Mouse (Mus musculus): Measurements from ENCODE around the gene Tomt.

DNA sequence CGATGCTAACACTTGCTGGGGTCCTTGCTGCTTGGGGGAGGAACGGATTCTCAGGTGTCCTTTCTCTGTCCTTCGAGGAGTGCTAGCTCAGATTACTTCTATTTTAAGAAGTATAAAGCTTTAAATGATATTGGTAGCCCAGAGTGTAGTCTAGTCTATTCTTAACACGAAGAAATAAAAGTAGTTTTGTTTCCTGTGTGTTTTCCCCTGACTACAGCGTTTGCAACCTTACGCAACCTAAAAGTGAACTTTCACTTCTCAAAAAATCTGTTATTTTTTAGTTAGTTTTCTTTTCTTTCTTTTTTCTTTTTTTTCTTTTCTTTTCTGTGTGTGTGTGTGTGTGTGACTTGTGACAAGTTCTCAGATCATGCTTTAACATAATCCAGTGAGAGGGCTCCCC, 54.5 kb downstream of the Tomt start:
- TF ChIP-seq GATA1 (IDR thresholded peaks at IDR 0.05; ENCODE audit: borderline replicate concordance, low read length) (no peak), FLI1 (IDR thresholded peaks at IDR 0.05; ENCODE audit: low read length) (no peak)
